Mouse (Mus musculus) stomach, postnatal 0 days (tissue): ENCODE measurements around the gene Slc9a6. TPM values are rescaled to one million over a fixed set of nuclear protein-coding genes. Genes with fewer than 3 reads are reported as not detected.

Experiments
- ATAC-seq: fragments of 200-750 bp; cut with Nextera tagmentation; 2 replicates; pipeline ENCODE4 v1.8.0; 2017; ENCODE audit not compliant: low FRiP score, low TSS enrichment
- DNase-seq: peaks from one replicate; pipeline ENCODE4 v3.0.0-alpha.2; 2016; ENCODE audit warnings: low spot score
- H3K27ac ChIP-seq: fragments of 300-500 bp; sonication (generic); replicated peaks from 2 replicates; pipeline ENCODE4 v1.5.1; 2014; ENCODE audit warnings: mild to moderate bottlenecking, control low read depth
- H3K27me3 ChIP-seq: fragments of 300-500 bp; sonication (generic); 2 replicates; pipeline ENCODE4 v1.6.1; 2014; ENCODE audit warnings: low read length; ENCODE audit not compliant: control insufficient read depth, insufficient read depth
- H3K36me3 ChIP-seq: fragments of 300-500 bp; sonication (generic); 2 replicates; pipeline ENCODE4 v1.6.1; 2014; ENCODE audit warnings: low read length, mixed read lengths; ENCODE audit not compliant: control insufficient read depth, insufficient read depth
- H3K4me1 ChIP-seq: fragments of 300-500 bp; sonication (generic); replicated peaks from 2 replicates; pipeline ENCODE4 v1.6.1; 2014; ENCODE audit warnings: antibody characterized with exemption; ENCODE audit not compliant: control insufficient read depth, insufficient read depth
- H3K4me2 ChIP-seq: fragments of 300-500 bp; sonication (generic); replicated peaks from 2 replicates; pipeline ENCODE4 v1.6.1; 2014; ENCODE audit warnings: low read depth, mild to moderate bottlenecking, control low read depth, moderate library complexity
- H3K4me3 ChIP-seq: fragments of 300-500 bp; sonication (generic); 2 replicates; pipeline ENCODE4 v1.5.1; 2014; ENCODE audit warnings: low read depth, low read length, control low read depth
- H3K9ac ChIP-seq: fragments of 300-500 bp; sonication (generic); 2 replicates; pipeline ENCODE4 v1.6.1; 2014; ENCODE audit warnings: mild to moderate bottlenecking, low read length, control low read depth, mixed read lengths
- H3K9me3 ChIP-seq: fragments of 300-500 bp; sonication (generic); 2 replicates; pipeline ENCODE4 v1.6.1; 2016; ENCODE audit warnings: low read length; ENCODE audit not compliant: control insufficient read depth
- CTCF ChIP-seq: IDR thresholded peaks from 2 replicates; pipeline ENCODE4 v1.5.1; 2016; ENCODE audit warnings: antibody characterized with exemption, low read depth, mild to moderate bottlenecking, moderate library complexity
- EP300 ChIP-seq: optimal IDR thresholded peaks from 2 replicates; pipeline ENCODE3; 2016; ENCODE audit warnings: antibody characterized with exemption
- WGBS: fragments of 180-500 bp; shearing (Covaris S2); extraction: QIAGEN DNeasy Blood & Tissue Kit; methylation state at CpG from one replicate; pipeline ENCODE4 v1.1.7; 2014; 5-methylcytosine and 5-hydroxymethylcytosine counted together
- polyA plus RNA-seq: library from polyadenylated mRNA; unstranded; fragments of >200 nt; fragmentation: Nextera tagmentation; extraction: Ambion mirVana; gene quantifications from 2 replicates; pipeline ENCODE4 v1.2.1, GENCODE M21; 2015

Slc9a6 gene
- polyA plus RNA-seq, 1 experiment from 2014 or later: 16.1 TPM

GRCm38 (mm10) chrX:56606536-56606935, 3.0 kb upstream of the Slc9a6 start:
- DNase-seq: no peak
- TF ChIP-seq EP300: no peak
- TF ChIP-seq CTCF: no peak
- Histone ChIP-seq H3K36me3 (no peaks in the 10 kb centered on the region), H3K27me3 (no peaks in the 10 kb centered on the region), H3K9ac (no peak overlapping the region), H3K4me1 (no peaks in the 10 kb centered on the region), H3K9me3 (no peaks in the 10 kb centered on the region), H3K4me2 (no peak overlapping the region), H3K4me3 (no peak overlapping the region), H3K27ac (no peak overlapping the region)
- WGBS: 48% methylated on average over 2 of the region's 2 CpGs
- ATAC-seq: no peak

GRCm38 (mm10) chrX:56607032-56607710, 2.4 kb upstream of the Slc9a6 start:
- WGBS: 58% methylated on average over 7 of the region's 7 CpGs
- ATAC-seq (peak; percentile 72), DNase-seq (no peak)
- H3K4me3 ChIP-seq: no peak overlapping the region
- H3K27ac ChIP-seq: no peak overlapping the region
- no peaks in the 10 kb centered on the region for H3K27me3 ChIP-seq
- H3K4me2 ChIP-seq: no peak overlapping the region
- H3K9ac ChIP-seq: no peak overlapping the region
- H3K4me1 ChIP-seq: no peaks in the 10 kb centered on the region
- no peaks in the 10 kb centered on the region for H3K36me3 ChIP-seq
- H3K9me3 ChIP-seq: no peaks in the 10 kb centered on the region
- TF ChIP-seq EP300 (no peak), CTCF (no peak)

- Histone ChIP-seq H3K27ac (peak overlapping the region; percentile 70), H3K4me2 (peak overlapping the region; percentile 49), H3K9ac (peak overlapping the region; percentile 67; the same call in 1 of the 2 replicates), H3K9me3 (no peaks in the 10 kb centered on the region), H3K4me3 (peak overlapping the region; percentile 57), H3K4me1 (no peaks in the 10 kb centered on the region), H3K27me3 (no peaks in the 10 kb centered on the region), H3K36me3 (no peaks in the 10 kb centered on the region)
- peak; percentile 1; the same call in 1 of the 2 replicates for ATAC-seq
- WGBS: 26% methylated on average over 7 of the region's 7 CpGs
- no peak for DNase-seq
- TF ChIP-seq EP300 (no peak), CTCF (no peak)
Observed at GRCm38 (mm10) chrX:56609285-56609622, 303 bp upstream of the Slc9a6 start.

GRCm38 (mm10) chrX:56610318-56610694, 749 bp downstream of the Slc9a6 start:
- no peak for TF ChIP-seq CTCF
- TF ChIP-seq EP300: no peak
- peak; percentile 17 for DNase-seq
- Histone ChIP-seq H3K4me3 (peak overlapping the region; percentile 57), H3K27me3 (no peaks in the 10 kb centered on the region), H3K36me3 (no peaks in the 10 kb centered on the region), H3K9ac (peak overlapping the region; percentile 67), H3K27ac (no peak overlapping the region), H3K4me2 (peak overlapping the region; percentile 58), H3K4me1 (no peaks in the 10 kb centered on the region), H3K9me3 (no peaks in the 10 kb centered on the region)
- no peak for ATAC-seq
- 15% methylated on average over 13 of the region's 13 CpGs for WGBS

- H3K27ac ChIP-seq: no peak overlapping the region
- H3K9ac ChIP-seq: no peak overlapping the region
- whole genome bisulfite sequencing: 89% methylated on average over 2 of the region's 2 CpGs
- no peaks in the 10 kb centered on the region for H3K36me3 ChIP-seq
- H3K4me3 ChIP-seq: no peak overlapping the region
- no peaks in the 10 kb centered on the region for H3K4me1 ChIP-seq
- DNase-seq (no peak), ATAC-seq (no peak)
- H3K9me3 ChIP-seq: no peaks in the 10 kb centered on the region
- no peaks in the 10 kb centered on the region for H3K27me3 ChIP-seq
- no peak for TF ChIP-seq CTCF
- TF ChIP-seq EP300: no peak
- no peak overlapping the region for H3K4me2 ChIP-seq
Observed at GRCm38 (mm10) chrX:56615236-56615635, 5.7 kb downstream of the Slc9a6 start.

- WGBS: 66% methylated on average over 5 of the region's 5 CpGs
- no peaks in the 10 kb centered on the region for H3K4me1 ChIP-seq
- no peak for ATAC-seq
Observed at GRCm38 (mm10) chrX:56636185-56636584, 26.6 kb downstream of the Slc9a6 start.

More at GRCm38 (mm10) chrX:56636185-56636584, 26.6 kb downstream of the Slc9a6 start:
- DNase-seq: no peak
- Histone ChIP-seq H3K9me3 (no peaks in the 10 kb centered on the region), H3K36me3 (no peaks in the 10 kb centered on the region), H3K4me2 (no peak overlapping the region), H3K27ac (no peak overlapping the region), H3K27me3 (no peaks in the 10 kb centered on the region), H3K9ac (no peak overlapping the region), H3K4me3 (no peak overlapping the region)
- TF ChIP-seq EP300: no peak
- no peak for TF ChIP-seq CTCF
